Mouse (Mus musculus) liver, postnatal 0 days (tissue): Measurements from ENCODE around the gene Gm28048.

ENCODE experiments used
- CTCF ChIP-seq: sonication (generic); IDR thresholded peaks from 2 replicates; pipeline ENCODE4 v1.5.1; 2016; ENCODE audit warnings: antibody characterized with exemption, low read depth
- EP300 ChIP-seq: IDR thresholded peaks from 2 replicates; pipeline ENCODE4 v1.6.1; 2016; ENCODE audit warnings: antibody characterized with exemption, low read depth, mild to moderate bottlenecking

- TF ChIP-seq EP300 (no peak), CTCF (peak; percentile 39)
Observed at GRCm38 (mm10) chr11:22950131-22950530, 31.8 kb downstream of the Gm28048 start.
